Mouse (Mus musculus): ENCODE data around the gene Gm5127. TPM values are rescaled to one million over a fixed set of nuclear protein-coding genes. Genes with fewer than 3 reads are reported as not detected.

Gm5127 gene
- total RNA-seq, 2 experiments from 2014 or later: not detected

Other genes with a start within 250 kb of the Gm5127 start
- not detected in 2 replicates for gene Fndc3c1, start 97.8 kb upstream of the Gm5127 start, total RNA-seq (2015; ENCODE audit: low replicate concordance)
- gene Fndc3c1, start 97.8 kb upstream of the Gm5127 start, total RNA-seq (2017; ENCODE audit: low replicate concordance): not detected in 2 replicates
- gene Cysltr1, start 20.5 kb downstream of the Gm5127 start, total RNA-seq (2015; ENCODE audit: low replicate concordance): 1.4 and 1.7 TPM in 2 replicates
- gene Cysltr1, start 20.5 kb downstream of the Gm5127 start, total RNA-seq (2017; ENCODE audit: low replicate concordance): not detected in 2 replicates